Mouse (Mus musculus) brain, embryonic 14.5 days (tissue): ENCODE data around the gene Dtymk.
"Not testable (repeated sequence)": the region's sequence is repeated elsewhere in the genome, so short reads cannot be mapped to it uniquely, and the experiment has no call there.

Experiments
- CTCF ChIP-seq: fragments of 200-500 bp; IDR thresholded peaks from 2 replicates; pipeline ENCODE4 v1.5.1; 2012; ENCODE audit warnings: inconsistent platforms, mild to moderate bottlenecking, moderate library complexity, borderline replicate concordance; ENCODE audit not compliant: insufficient read depth, insufficient read length; ENCODE audit errors: extremely low read depth
- POLR2A ChIP-seq: fragments of 200-500 bp; IDR thresholded peaks from 2 replicates; pipeline ENCODE4 v1.6.1; 2012; ENCODE audit warnings: mild to moderate bottlenecking, inconsistent platforms, borderline replicate concordance; ENCODE audit not compliant: poor library complexity, insufficient read depth, insufficient read length, severe bottlenecking; ENCODE audit errors: extremely low read depth

GRCm38 (mm10) chr1:93845766-93846366, 44.1 kb upstream of the Dtymk start:
- not testable (repeated sequence) for TF ChIP-seq CTCF, POLR2A
